Mouse (Mus musculus): Measurements from ENCODE around the gene Mex3b.
A peak's percentile ranks its signal among the peaks of the same experiment; 100 is the strongest.

Gene Mex3b

DNA sequence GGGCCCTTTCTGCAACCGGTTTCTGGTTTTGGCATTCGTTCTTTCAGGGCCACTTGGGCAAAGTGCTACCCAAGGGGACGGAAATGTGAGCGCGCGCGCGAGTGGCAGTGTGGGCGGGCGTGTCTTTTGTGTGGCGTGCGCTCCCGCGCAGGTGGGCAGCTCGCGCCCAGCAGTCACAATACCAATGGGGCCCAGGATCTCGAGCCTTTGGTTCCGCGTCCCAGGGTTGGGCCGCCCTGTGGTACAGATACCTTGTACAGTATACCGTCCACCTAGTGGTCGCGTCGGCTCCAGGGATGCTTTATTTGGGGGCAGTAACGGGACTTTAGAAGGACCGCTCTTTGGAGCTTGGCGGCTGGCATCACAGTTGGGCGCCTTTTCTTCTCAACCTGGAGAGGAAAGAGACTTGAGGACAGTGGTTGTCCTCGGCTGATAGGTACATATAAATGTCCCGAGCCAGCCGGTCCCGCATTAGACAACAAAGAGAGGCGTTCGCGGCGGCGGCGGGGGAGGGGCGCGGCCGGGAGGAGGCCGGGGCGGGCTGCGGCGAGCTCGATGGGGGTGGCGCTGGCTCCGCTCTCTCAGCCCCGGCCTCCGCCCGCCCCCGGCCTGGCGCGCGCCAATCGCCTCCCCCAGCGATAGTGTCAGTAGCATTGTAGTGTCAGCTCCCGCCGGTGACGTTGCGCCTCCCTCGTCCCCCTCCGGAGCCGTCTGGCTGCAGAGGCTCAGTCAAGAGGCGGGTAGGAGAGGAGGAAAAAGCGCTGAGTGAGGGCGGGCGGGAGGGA lies 455 bp upstream of the Mex3b start:
- DNase-seq (ENCODE audit: inconsistent ontology term), result peak; percentile 98

DNA sequence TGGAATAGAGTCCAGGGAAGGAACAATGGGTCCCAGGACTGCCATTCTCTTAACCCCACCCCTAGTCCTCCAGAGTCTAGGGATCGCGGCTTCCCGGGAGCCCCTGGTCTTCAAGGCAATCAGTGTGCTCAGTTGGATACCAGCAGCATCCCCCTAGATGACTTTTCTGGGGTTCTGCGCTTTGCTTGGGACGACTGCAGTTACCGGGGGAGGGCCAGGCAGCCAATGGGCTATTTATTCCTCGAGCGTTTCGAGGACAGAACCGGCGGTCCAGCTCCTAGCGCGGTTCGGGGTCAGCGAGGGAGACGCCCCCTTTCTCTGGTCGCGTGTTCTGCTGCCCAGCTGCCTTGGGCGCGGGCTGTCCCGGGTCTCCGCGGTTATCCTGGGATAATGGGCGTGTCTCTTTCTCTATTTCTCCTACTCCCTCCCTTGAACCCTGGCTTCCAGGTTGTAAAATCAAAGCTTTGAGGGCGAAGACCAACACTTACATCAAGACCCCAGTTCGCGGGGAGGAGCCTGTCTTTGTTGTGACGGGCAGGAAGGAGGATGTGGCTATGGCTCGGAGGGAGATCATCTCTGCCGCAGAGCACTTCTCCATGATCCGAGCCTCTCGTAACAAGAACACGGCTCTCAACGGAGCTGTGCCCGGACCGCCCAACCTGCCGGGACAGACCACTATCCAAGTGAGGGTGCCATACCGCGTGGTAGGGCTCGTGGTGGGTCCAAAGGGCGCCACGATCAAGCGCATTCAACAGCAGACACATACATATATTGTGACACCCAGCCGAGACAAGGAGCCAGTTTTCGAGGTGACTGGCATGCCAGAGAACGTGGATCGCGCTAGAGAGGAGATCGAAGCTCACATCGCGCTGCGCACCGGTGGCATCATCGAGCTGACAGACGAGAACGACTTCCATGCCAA lies 1.4 kb downstream of the Mex3b start:
- peak; percentile 63 for DNase-seq (ENCODE audit: inconsistent ontology term)

DNA sequence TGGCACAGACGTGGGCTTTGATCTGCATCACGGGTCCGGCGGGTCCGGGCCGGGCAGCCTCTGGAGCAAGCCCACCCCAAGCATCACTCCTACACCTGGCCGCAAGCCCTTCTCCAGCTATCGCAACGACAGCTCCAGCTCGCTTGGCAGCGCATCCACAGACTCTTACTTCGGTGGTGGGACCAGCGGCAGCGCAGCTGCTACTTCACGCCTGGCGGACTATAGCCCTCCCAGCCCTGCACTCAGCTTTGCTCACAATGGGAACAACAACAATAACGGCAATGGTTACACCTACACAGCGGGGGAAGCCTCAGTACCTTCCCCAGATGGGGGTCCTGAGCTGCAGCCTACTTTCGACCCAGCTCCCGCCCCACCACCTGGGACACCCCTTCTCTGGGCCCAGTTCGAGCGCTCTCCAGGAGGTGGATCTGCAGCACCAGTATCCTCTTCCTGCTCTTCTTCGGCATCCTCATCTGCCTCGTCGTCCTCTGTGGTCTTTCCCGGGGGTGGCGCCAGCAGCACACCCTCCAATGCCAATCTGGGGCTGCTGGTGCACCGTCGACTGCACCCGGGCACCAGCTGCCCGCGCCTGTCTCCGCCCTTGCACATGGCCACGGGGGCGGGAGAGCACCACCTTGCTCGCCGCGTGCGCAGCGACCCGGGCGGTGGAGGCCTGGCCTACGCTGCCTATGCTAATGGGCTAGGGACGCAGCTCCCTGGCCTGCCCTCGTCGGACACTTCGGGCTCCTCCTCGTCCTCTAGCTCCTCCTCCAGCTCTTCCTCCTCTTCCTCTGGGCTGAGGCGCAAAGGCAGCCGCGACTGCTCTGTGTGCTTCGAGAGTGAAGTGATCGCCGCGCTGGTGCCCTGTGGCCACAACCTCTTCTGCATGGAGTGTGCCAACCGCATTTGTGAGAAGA lies 2.4 kb downstream of the Mex3b start:
- peak; percentile 81 for DNase-seq (ENCODE audit: inconsistent ontology term)

DNA sequence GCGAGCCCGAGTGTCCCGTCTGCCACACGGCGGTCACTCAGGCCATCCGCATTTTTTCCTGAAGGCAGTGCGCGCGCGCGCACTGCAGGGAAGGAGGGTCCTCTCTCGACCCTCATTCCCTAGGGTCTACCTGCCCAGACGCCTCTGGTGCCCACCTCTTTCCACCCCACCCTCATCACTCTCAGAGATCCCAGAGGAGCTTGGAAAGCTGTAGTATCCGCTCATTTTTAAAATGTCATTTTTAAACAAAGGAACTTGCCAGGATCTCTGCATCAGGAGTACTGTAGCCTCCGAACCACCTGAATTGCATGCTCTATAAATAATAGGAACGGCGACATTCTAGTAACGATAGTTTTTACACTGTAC lies 3.0 kb downstream of the Mex3b start:
- no peak for DNase-seq (ENCODE audit: inconsistent ontology term)

DNA sequence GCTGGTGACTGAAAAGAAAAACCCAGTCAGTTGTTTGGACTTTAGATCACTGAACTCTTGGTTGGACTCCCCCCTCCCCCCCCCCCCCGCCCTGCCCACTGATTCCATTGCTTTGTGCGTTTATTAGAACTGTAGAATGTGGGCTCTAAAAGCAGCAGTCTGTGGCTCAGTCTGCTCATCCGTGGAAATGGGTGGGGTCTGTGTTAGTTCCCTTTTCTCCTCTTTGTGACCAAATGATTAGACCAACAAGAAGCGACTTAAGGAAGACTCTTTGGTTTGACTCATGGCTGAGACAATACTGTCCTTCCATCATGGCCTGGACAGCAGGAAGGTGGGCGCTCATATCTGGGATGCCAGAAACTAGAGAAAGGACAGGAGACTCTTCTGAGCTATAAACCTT lies 9.4 kb downstream of the Mex3b start:
- no peak for DNase-seq (ENCODE audit: inconsistent ontology term)

DNA sequence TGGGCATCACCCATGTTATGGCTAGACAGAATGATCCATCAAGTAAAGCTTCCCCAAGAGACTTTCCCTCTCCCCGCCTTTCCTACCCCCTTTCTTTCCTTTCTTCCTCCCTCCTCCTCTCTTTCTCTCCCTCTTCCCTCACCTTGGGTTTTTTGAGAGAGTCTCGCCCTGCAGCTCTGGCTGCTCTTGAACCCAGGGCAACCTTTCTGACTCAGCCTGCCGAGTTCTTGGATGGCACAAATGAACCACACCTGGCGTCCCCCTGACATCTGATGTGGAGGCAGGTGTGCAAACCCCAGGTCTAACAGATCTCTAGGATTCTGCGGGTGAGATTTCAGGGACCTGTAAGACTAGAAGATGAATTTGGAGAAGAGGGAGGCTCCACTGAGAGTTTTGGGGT lies 12.9 kb downstream of the Mex3b start:
- DNase-seq (ENCODE audit: inconsistent ontology term), result no peak

DNA sequence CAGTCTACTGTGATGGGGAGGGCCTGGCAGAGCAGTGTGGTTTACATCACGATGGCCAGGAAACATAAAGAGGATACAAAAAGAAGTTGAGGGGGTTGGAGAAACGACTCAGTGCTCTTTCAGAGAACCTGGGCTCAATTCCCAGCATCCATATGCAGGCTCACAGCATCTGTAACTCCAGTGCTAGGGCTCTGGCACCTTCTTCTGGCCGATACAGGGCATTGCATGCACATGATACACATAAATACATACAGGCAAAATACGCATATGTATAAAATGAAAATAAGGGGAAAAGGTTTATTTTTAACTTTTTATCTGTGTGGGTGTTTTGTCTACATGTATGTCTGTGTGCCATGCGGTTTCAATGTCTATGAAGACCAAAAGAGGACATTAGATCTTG lies 13.6 kb downstream of the Mex3b start:
- DNase-seq (ENCODE audit: inconsistent ontology term), result no peak

DNA sequence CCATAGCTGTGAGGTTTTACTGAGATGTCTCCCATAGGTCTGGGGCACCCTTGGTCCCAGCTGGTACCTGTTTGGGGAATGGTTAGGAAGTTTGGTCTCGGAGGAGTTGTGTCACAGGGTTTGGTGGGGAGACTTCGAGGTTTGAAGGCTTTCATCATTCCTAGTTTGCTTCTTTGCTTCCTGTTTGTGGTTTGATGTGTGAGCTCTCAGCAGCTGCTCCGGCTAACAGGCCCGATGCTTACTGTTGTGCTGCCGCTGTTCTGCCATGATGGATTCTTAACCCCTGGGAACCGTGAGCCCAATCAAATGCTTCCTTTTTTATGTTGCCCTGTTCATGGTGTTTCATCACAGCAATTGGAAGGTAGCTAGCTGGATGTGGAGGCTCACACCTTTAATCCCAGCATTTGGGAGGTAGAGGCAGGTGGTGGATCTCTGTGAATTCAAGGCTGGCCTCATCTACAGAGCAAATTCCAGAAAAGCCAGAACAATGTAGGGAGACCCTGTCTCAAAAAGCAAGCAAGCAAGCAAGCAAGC lies 23.3 kb downstream of the Mex3b start:
- DNase-seq (ENCODE audit: inconsistent ontology term), result no peak

DNA sequence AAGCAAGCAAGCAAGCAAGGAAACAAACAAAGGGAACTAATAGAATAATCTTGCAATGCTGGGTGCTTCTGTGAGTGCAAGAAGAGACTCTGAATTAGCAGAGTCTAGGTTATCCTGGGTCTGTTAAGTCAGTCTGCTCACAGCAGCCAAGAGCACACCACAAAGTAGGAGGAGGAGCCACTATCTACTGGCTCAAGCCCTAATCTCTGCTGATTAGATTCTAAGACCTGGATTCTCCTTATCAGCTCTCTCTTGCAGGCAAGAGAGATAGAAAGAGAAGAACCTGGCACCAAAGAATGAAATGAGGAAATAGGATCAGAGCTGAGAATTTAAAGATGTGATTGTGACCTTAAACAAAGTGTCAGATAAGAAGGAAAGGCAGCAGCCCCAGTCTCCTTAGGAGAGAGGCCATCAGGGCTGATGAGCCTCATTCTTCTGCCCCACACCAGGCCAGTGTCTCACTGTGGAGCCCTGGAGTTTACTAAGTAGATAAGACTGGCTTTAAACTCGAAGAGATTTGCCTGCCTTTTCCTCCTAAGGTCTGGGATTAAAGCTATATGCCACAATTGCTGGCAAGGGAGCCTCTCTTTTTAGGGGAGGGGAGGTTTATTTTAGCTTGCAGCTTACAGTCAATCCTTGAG lies 23.9 kb downstream of the Mex3b start:
- DNase-seq (ENCODE audit: inconsistent ontology term), result no peak

DNA sequence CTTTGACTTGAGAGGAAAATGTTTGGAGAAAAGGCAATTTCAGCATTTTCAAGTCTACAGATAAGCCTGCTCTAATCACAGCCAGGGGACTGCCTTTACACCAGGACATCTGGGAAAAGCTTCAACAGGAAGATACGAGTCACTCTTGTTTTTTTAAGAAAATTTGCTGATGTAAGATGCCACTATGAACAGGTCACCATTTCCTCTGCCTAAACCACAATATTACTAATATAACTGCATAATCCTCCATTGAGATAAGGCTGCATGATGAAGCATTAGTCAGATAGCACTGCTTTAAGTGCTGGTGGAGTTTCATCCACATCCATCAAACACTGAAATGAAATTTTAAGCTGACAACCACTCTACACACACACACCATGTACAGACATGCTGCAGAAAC lies 27.2 kb downstream of the Mex3b start:
- peak; percentile 43 for DNase-seq (ENCODE audit: inconsistent ontology term)

DNA sequence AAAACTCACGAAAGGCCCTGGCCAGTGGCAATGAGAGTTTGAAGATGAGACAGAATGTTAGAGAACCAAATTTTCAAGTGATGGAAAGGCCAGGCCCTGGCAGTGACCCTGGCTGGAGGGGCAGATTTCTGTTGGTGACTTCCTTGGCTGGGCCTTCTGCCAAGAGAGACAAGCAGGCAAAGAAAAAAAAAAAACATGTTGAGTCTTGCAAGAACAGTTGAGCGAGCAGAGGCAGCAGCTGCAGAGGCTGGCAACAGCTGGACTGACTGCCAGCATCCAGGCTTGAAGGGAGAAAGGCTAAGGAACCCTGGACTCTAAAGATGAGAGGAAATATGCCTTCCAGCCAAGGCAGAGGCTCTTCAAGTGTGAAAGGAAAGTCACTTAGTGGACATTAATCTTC lies 28.5 kb downstream of the Mex3b start:
- no peak for DNase-seq (ENCODE audit: inconsistent ontology term)

DNA sequence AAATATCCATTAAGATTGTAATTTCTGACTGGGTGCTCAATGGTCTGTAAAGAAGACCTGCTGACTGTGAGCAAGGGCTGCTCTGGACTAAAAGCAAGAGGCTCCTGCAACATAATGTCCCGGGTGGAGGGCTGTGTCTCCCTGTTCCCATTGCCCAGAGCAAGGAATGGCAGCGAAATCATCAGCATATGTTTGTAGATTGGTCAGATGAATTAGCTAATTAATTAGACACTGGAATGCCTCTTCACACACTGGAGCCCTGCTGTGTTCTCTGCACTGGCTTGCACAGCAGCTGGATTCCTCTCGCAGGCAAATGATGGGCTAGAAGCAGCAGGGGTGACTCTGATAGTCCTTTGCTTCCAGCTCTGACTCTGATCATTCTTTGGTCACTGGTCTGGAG lies 29.6 kb downstream of the Mex3b start:
- DNase-seq (ENCODE audit: inconsistent ontology term), result peak; percentile 46

DNA sequence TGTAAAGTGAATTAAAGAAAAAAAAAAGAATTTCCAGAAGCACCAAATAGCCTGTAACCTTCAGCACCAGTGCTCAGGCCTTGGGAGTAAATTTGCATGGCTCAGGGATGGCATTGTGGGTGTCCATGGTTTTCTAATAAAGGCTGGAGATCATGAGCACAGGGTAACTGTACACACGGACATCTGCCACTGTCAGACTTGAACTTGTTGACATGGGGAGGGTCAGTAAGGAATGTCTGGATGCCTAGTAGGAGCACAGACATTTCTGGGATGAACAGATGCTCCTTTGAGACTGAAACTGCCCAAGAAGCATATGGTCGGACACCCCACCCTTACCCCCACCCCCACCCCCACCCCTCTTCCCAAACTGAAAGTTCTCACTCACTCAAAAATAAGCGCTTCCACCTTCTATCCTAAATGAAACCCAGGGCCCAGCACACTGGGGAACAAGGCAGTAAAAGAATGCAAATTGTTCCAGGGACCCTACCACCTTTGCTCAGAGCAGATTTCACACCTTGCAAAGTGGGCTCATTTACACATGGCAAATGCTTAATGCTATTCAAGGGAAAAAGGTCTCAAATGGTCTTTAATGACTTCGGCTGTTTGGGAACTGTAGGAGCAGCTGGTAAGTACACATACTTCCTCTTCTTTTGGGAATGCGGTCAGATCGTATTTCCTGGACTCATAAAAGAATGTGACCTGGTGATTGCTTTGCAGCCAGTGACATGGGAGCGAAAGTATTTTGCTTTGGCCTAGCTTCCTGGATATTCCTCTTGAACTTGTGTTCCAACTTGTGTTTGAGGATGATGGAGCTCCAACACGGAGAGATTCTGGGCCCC lies 32.5 kb downstream of the Mex3b start:
- no peak for DNase-seq (ENCODE audit: inconsistent ontology term)

DNA sequence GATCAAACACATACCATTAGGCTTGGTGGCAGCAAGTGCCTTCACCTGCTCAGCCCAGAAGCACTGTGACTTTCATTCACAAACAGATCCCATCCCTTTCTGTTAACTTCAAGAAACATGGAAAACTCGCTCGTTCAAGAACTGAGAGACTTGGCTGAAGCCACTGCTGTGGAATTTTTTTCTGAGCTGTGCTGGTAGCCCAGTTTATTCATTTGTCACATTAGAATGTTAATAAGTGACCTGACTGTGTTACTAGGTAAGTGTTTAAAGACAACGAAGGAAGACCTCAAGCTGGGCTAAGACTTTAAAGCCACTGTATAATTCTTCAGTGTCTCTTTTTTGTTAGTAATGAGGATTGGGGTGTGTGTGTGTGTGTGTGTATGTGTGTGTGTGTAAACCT lies 35.9 kb downstream of the Mex3b start:
- no peak for DNase-seq (ENCODE audit: inconsistent ontology term)

DNA sequence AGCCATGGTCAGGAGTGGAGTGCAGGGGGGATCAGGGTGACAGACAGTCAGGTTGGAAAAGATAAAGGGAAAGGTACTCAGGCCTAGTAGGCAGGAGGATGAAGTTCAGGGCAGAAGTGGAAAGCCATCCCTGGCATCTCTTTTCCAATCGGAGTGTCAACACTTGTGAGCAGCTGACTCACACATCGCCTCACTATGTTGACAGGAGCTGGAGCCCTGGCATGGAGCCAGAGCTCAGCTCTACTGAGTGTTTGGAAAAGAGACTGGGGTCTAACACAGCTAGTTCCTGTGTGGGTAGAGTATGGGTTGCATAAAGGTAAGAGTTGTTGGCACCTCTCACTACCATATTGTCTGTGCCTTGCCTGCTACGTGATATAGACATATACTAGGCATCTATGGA lies 38.4 kb downstream of the Mex3b start:
- DNase-seq (ENCODE audit: inconsistent ontology term), result peak; percentile 4

DNA sequence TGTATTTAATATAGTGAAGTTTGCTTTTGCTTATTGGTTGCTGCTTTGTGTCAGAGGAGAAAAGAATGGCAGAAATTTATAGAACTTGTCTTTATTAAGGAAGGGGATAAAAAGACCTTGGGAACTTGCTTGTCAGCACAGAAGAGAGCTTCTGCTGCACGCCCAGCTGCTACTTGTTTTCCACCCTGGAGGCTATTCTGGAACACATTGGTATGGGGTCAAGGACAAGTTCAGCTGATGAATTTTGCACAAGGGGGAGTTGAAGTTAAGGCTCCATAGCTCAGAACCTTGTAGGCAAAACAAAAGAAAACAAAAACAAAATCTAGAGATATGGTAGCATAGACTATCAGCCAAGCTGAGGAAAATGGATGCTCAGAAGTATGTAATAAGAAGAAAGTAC lies 39.9 kb downstream of the Mex3b start:
- no peak for DNase-seq (ENCODE audit: inconsistent ontology term)

DNA sequence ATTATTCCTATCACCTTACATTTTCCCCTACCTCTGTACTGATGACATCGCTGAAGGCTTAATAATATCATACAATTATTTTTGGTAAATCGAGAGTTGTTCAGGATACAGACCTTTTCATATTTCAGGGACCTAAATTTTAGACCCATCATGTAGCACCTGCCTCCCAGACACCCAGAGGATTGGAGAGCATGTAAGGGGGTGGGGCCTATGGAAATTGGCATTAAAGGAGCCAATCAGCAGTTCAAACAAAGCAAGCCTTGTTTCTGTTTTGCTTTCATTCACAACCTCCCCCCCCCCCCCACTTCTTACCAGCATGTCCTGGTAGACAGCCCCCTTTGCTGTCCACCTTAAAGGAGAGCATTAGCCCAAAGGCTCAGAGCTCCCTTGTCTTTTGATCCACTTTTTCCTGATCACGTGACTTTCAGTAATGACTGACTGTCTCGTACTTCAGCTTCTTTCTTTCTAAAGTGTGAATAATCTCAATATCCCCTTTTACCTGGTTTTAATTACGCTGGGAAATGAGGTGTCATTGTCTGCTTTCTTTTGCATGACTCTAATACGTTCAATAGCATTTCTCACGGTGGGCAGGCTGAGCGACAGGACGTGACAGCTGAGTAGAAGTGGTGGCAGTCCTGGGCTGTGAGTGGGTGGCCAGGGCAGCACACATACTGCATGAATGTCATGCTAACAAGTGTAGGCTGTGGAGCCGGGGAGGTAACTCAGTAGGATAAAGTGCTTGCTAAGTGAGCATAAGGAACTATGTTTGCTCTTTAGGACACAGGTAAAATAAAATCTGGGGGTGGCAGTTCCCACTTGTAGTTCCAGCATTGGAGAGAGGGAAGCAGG lies 43.6 kb downstream of the Mex3b start:
- no peak for DNase-seq (ENCODE audit: inconsistent ontology term)

DNA sequence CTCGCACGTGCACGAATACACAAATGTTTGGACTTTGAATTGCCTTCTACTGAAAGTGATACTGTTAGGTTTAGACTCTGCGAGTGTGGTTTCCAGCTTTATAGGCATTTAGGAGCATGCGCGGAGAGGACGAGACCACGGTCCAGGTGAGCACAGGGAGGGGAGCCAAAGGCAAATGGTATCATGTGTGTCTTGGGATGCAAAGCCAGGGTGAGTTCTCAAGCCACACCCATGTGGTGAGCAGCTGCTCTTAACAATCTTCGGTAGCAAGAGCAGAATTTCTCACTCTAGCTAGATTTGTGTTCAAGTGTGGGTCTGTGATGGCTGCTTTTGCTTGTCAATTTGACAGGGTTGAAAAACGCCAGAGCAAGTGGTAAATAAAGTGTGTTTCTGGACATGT lies 44.4 kb downstream of the Mex3b start:
- no peak for DNase-seq (ENCODE audit: inconsistent ontology term)

DNA sequence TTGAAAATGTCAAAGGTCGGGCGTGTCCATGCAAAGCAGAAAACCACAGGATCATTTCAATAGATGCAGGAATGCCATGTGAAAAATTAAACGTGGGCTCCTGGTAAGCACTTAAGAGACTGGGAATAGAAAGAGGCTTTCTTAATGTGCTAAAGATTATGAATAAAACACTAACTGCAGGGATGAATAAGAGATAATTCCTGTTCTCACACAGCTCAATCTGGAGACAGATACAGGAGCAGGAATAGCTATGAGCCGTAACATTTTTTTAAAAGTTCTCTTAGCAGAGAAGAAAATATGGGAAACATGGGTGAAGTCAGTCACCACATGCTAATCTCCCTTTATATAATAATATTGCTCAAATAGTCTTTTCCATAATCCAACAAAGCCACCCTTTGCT lies 47.2 kb downstream of the Mex3b start:
- DNase-seq (ENCODE audit: inconsistent ontology term), result no peak

Data from Muller cell, postnatal 12 days (primary cell).